Mouse (Mus musculus): ENCODE results near the gene Nipsnap3b. TPM values are rescaled to one million over a fixed set of nuclear protein-coding genes. Genes with fewer than 3 reads are reported as not detected.
A peak's percentile ranks its signal among the peaks of the same experiment; 100 is the strongest.

Nipsnap3b gene
- 199 and 202 TPM in 2 replicates for polyA plus RNA-seq (2014; fragmentation: Nextera tagmentation; extraction: Ambion mirVana)

GRCm38 (mm10) chr4:53011732-53012361 lies at the start of gene Nipsnap3b:
Gene Nipsnap3b, plus strand, starts transcription at chr4:53011880.
- Histone ChIP-seq H3K36me3 (replicated peaks; ENCODE audit: control insufficient read depth, insufficient read depth) (peaks cover 21% of the 10 kb centered on the region), H3K9ac (peak within 1 kb of the TSS; percentile 75), H3K9me3 (ENCODE audit: control insufficient read depth, low read length) (no peaks in the 10 kb centered on the region; the same call in 1 of the 2 replicates), H3K4me2 (replicated peaks) (peak within 1 kb of the TSS; percentile 68), H3K4me3 (replicated peaks; ENCODE audit: low read length) (peak within 1 kb of the TSS; percentile 59), H3K27ac (peak within 1 kb of the TSS; percentile 85), H3K4me1 (replicated peaks; ENCODE audit: control insufficient read depth, insufficient read depth, low read length) (peaks cover 3% of the 10 kb centered on the region), H3K27me3 (ENCODE audit: control insufficient read depth, insufficient read depth, low read length) (no peaks in the 10 kb centered on the region)
- 1% methylated on average over 63 of the region's 63 CpGs for WGBS
- DNase-seq (ENCODE audit: low spot score) (peak; percentile 96), ATAC-seq (ENCODE audit: low FRiP score) (peak; percentile 95)

GRCm38 (mm10) chr4:52964247-52964646 lies 47.4 kb upstream of the Nipsnap3b start, which contains the start of gene Olfr270:
Gene Olfr270, plus strand, starts transcription at chr4:52964547.
- Histone ChIP-seq H3K4me3 (replicated peaks; ENCODE audit: low read length) (no peak within 1 kb of the TSS), H3K27ac (no peak within 1 kb of the TSS), H3K9me3 (ENCODE audit: control insufficient read depth, low read length) (no peaks in the 10 kb centered on the region), H3K27me3 (ENCODE audit: control insufficient read depth, insufficient read depth, low read length) (no peaks in the 10 kb centered on the region), H3K4me1 (replicated peaks; ENCODE audit: control insufficient read depth, insufficient read depth, low read length) (no peaks in the 10 kb centered on the region), H3K36me3 (replicated peaks; ENCODE audit: control insufficient read depth, insufficient read depth) (no peaks in the 10 kb centered on the region), H3K9ac (no peak within 1 kb of the TSS), H3K4me2 (replicated peaks) (no peak within 1 kb of the TSS)
- DNase-seq (ENCODE audit: low spot score) (no peak), ATAC-seq (ENCODE audit: low FRiP score) (no peak)

DNA sequence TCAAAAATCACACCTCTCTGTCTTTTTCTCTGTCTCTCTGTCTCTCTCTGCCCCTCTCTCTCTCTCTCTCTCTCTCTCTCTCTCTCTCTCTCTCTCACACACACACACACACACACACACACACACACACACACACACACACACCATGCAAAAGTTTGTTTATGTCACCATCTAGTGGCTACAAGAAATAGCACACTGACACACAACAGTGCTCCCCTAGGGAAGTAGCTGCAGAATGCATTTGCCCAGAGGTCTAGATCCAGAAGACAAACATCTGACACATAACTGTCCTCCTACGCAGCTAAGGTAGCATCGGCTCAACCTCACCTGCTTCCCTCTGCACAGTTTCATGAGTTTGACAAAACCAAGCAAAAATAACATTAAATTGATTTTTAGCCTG lies 26.5 kb upstream of the Nipsnap3b start:
- 81% methylated on average over 2 of the region's 2 CpGs for WGBS
- no peak overlapping the region for H3K4me3 ChIP-seq (replicated peaks; ENCODE audit: low read length)
- ATAC-seq (ENCODE audit: low FRiP score) (peak; percentile 55; the same call in 1 of the 2 replicates), DNase-seq (ENCODE audit: low spot score) (peak; percentile 66)
- H3K4me1 ChIP-seq (replicated peaks; ENCODE audit: control insufficient read depth, insufficient read depth, low read length) = no peaks in the 10 kb centered on the region
- no peak overlapping the region for H3K9ac ChIP-seq
- H3K27me3 ChIP-seq (ENCODE audit: control insufficient read depth, insufficient read depth, low read length) = no peaks in the 10 kb centered on the region
- no peaks in the 10 kb centered on the region for H3K36me3 ChIP-seq (replicated peaks; ENCODE audit: control insufficient read depth, insufficient read depth)
- H3K27ac ChIP-seq = no peak overlapping the region
- H3K4me2 ChIP-seq (replicated peaks) = no peak overlapping the region
- no peaks in the 10 kb centered on the region for H3K9me3 ChIP-seq (ENCODE audit: control insufficient read depth, low read length)

DNA sequence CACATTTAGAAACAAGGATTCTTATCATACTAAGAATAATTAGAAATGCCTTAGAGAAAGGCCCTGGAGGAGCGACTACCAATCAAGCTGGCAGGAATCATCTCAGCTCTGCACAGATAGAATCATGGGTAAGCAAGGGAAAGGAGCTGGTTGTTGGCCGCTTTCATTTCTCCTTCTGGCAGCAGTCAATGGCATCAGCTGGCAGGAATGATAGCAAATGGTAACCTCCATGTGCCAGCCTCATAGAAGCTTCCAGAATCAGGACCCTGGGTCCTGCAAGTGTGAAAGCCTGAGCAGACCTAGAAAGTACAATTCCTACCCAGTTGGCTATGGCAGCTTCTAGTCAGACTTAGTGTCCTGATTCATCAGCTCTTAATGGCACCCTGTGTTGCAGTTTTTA lies 25.4 kb upstream of the Nipsnap3b start:
- H3K9ac ChIP-seq = no peak overlapping the region
- 88% methylated on average over 2 of the region's 2 CpGs for WGBS

GRCm38 (mm10) chr4:52989248-52989647 lies 22.4 kb upstream of the Nipsnap3b start, which contains the start of gene Nipsnap3a:
Gene Nipsnap3a, plus strand, starts transcription at chr4:52989272.
- no peak within 1 kb of the TSS for H3K27ac ChIP-seq
- no peak for ATAC-seq (ENCODE audit: low FRiP score)
- no peaks in the 10 kb centered on the region for H3K4me1 ChIP-seq (replicated peaks; ENCODE audit: control insufficient read depth, insufficient read depth, low read length)
- WGBS = 35% methylated on average over 12 of the region's 12 CpGs
- H3K36me3 ChIP-seq (replicated peaks; ENCODE audit: control insufficient read depth, insufficient read depth) = no peaks in the 10 kb centered on the region
- H3K9ac ChIP-seq = no peak within 1 kb of the TSS
- no peak within 1 kb of the TSS for H3K4me3 ChIP-seq (replicated peaks; ENCODE audit: low read length)
- no peaks in the 10 kb centered on the region for H3K9me3 ChIP-seq (ENCODE audit: control insufficient read depth, low read length)
- peak within 1 kb of the TSS; percentile 19 for H3K4me2 ChIP-seq (replicated peaks)
- no peak for DNase-seq (ENCODE audit: low spot score)
- H3K27me3 ChIP-seq (ENCODE audit: control insufficient read depth, insufficient read depth, low read length) = no peaks in the 10 kb centered on the region

More for the DNA sequence above, 25.4 kb upstream of the Nipsnap3b start:
- Histone ChIP-seq H3K36me3 (replicated peaks; ENCODE audit: control insufficient read depth, insufficient read depth) (no peaks in the 10 kb centered on the region), H3K27me3 (ENCODE audit: control insufficient read depth, insufficient read depth, low read length) (no peaks in the 10 kb centered on the region), H3K4me1 (replicated peaks; ENCODE audit: control insufficient read depth, insufficient read depth, low read length) (no peaks in the 10 kb centered on the region), H3K27ac (no peak overlapping the region), H3K4me3 (replicated peaks; ENCODE audit: low read length) (no peak overlapping the region), H3K9me3 (ENCODE audit: control insufficient read depth, low read length) (no peaks in the 10 kb centered on the region), H3K4me2 (replicated peaks) (no peak overlapping the region)
- ATAC-seq (ENCODE audit: low FRiP score) (no peak), DNase-seq (ENCODE audit: low spot score) (no peak)

DNA sequence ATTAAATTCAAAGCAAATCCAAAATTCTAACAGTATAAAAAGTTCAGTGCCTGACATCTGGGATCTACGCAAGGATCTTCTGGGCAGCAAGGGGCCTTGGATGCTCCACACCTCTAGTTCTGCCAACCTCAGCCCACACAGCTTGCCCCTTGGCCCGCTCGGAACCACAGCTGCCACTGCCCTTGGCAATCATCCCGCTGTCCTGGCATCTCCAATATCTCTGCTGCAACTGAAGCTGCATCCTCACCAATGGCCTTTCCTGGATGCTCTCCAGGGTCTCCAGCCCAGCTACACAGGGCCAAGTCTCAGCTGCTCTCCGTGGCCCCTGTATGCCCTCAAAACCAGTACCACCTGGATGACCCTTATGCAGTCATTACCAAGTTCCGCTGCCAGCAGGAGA lies 12.2 kb upstream of the Nipsnap3b start:
- Histone ChIP-seq H3K4me1 (replicated peaks; ENCODE audit: control insufficient read depth, insufficient read depth, low read length) (no peaks in the 10 kb centered on the region), H3K27me3 (ENCODE audit: control insufficient read depth, insufficient read depth, low read length) (no peaks in the 10 kb centered on the region), H3K36me3 (replicated peaks; ENCODE audit: control insufficient read depth, insufficient read depth) (no peaks in the 10 kb centered on the region), H3K9ac (no peak overlapping the region), H3K27ac (no peak overlapping the region), H3K4me3 (replicated peaks; ENCODE audit: low read length) (no peak overlapping the region), H3K9me3 (ENCODE audit: control insufficient read depth, low read length) (no peaks in the 10 kb centered on the region), H3K4me2 (replicated peaks) (no peak overlapping the region)
- no peak for DNase-seq (ENCODE audit: low spot score)
- no peak for ATAC-seq (ENCODE audit: low FRiP score)
- WGBS = 92% methylated on average over 6 of the region's 6 CpGs

- H3K27ac ChIP-seq = no peak overlapping the region
- H3K36me3 ChIP-seq (replicated peaks; ENCODE audit: control insufficient read depth, insufficient read depth) = no peaks in the 10 kb centered on the region
- no peaks in the 10 kb centered on the region for H3K27me3 ChIP-seq (ENCODE audit: control insufficient read depth, insufficient read depth, low read length)
- WGBS = 90% methylated on average over 8 of the region's 8 CpGs
- no peaks in the 10 kb centered on the region for H3K9me3 ChIP-seq (ENCODE audit: control insufficient read depth, low read length)
- DNase-seq (ENCODE audit: low spot score) (no peak), ATAC-seq (ENCODE audit: low FRiP score) (no peak)
- H3K9ac ChIP-seq = no peak overlapping the region
- H3K4me3 ChIP-seq (replicated peaks; ENCODE audit: low read length) = no peak overlapping the region
- no peak overlapping the region for H3K4me2 ChIP-seq (replicated peaks)
- H3K4me1 ChIP-seq (replicated peaks; ENCODE audit: control insufficient read depth, insufficient read depth, low read length) = no peaks in the 10 kb centered on the region
Observed at GRCm38 (mm10) chr4:53000154-53000553, 11.5 kb upstream of the Nipsnap3b start.

- Histone ChIP-seq H3K9me3 (ENCODE audit: control insufficient read depth, low read length) (no peaks in the 10 kb centered on the region), H3K4me1 (replicated peaks; ENCODE audit: control insufficient read depth, insufficient read depth, low read length) (peaks cover 3% of the 10 kb centered on the region), H3K9ac (no peak overlapping the region), H3K27me3 (ENCODE audit: control insufficient read depth, insufficient read depth, low read length) (no peaks in the 10 kb centered on the region), H3K27ac (no peak overlapping the region), H3K36me3 (replicated peaks; ENCODE audit: control insufficient read depth, insufficient read depth) (no peaks in the 10 kb centered on the region), H3K4me3 (replicated peaks; ENCODE audit: low read length) (no peak overlapping the region), H3K4me2 (replicated peaks) (no peak overlapping the region)
- DNase-seq (ENCODE audit: low spot score) (peak; percentile 69), ATAC-seq (ENCODE audit: low FRiP score) (no peak)
- WGBS = 68% methylated on average over 4 of the region's 4 CpGs
Observed at GRCm38 (mm10) chr4:53009183-53009582, 2.5 kb upstream of the Nipsnap3b start.

DNA sequence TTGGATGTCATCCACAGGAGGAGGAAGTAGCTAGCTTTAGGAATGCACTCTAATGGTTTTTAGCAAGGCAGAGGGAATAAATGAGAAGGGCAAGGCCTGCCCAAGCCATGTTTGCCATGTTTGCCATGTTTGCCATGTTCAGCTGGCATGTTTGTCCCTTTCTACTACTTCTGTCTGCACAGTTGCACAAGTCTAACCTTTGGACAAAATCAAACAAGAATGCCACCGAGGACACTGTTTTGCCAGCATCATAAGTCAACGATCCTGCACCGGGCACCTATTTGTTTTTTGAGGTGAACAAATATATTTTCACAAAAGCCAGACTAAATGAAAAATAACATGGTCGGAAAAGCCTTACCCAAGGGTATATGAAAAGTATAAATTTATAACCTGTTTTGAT lies 1.8 kb upstream of the Nipsnap3b start:
- ATAC-seq (ENCODE audit: low FRiP score) (no peak), DNase-seq (ENCODE audit: low spot score) (no peak)
- Histone ChIP-seq H3K4me1 (replicated peaks; ENCODE audit: control insufficient read depth, insufficient read depth, low read length) (peaks cover 3% of the 10 kb centered on the region), H3K4me2 (replicated peaks) (no peak overlapping the region), H3K36me3 (replicated peaks; ENCODE audit: control insufficient read depth, insufficient read depth) (peaks cover 4% of the 10 kb centered on the region), H3K9me3 (ENCODE audit: control insufficient read depth, low read length) (no peaks in the 10 kb centered on the region), H3K4me3 (replicated peaks; ENCODE audit: low read length) (no peak overlapping the region), H3K27ac (no peak overlapping the region), H3K9ac (no peak overlapping the region), H3K27me3 (ENCODE audit: control insufficient read depth, insufficient read depth, low read length) (no peaks in the 10 kb centered on the region)
- 95% methylated on average over 4 of the region's 4 CpGs for WGBS

Data from hindbrain, embryonic 14.5 days (tissue).